Comparison of ENCODE assay signal across 16 mouse cellular contexts in genomic region chr8:115514485-115514884, GRCm38 (mm10).
A peak's percentile ranks its signal among the peaks of the same experiment; 100 is the strongest.
DNase-seq lines count a peak whose midpoint lies in the region; ATAC-seq lines count a peak whose summit lies in the region.
"Had no signal": no experiment of that assay in that cellular context is flagged by ENCODE, and none has a peak within 500 bp of the region (broad histone marks: within the 10 kb centered on the region; RNA-seq: fewer than 3 reads in every experiment).

No protein-coding gene starts in this region.

- ATAC-seq in megakaryocyte progenitor cell, adult 5-6 weeks (replicated peaks; ENCODE audit: poor library complexity), result peak; percentile 13; the same call in 1 of the 2 replicates
- ATAC-seq: forebrain, embryonic 15.5 days; intestine, embryonic 16.5 days; liver, postnatal 0 days; lung, postnatal 0 days had no signal

- peak; percentile 36 for DNase-seq in heart, adult 11 months
- DNase-seq in heart, adult 8-10 months (ENCODE audit: low spot score), result no peak
- peak; percentile 82 for DNase-seq in thymus, postnatal 14 days
- DNase-seq in urinary bladder, adult 18-20 months (ENCODE audit: low spot score in 2 of 2), result no peak
- no peak for DNase-seq in natural killer cell, adult 2 months (ENCODE audit: low spot score in 2 of 2)
- no peak for DNase-seq in MN1 (ENCODE audit: low spot score)
- DNase-seq: adrenal gland, postnatal 10 days; cerebellum, postnatal 36 days; heart, adult 2 months; kidney, adult 9 months; kidney, postnatal 14 days; liver, postnatal 0 days had no signal

Comparison
In these comparisons a context has a peak if more than half of its experiments do, and no peak if none do; other contexts are left out.
1. DNase-seq: peak in heart, adult 11 months (single experiment) and thymus, postnatal 14 days (single experiment); none in heart, adult 8-10 months (single experiment), urinary bladder, adult 18-20 months (0 of 2), natural killer cell, adult 2 months (0 of 2) and MN1 (single experiment).